Mouse (Mus musculus) midbrain, embryonic 15.5 days (tissue): ENCODE measurements at regions not wholly inside any gene's neighbourhood (a gene's known extent, or its start where the extent isn't known, plus 50 kb on each side); places are given as distances from the start of the nearest gene placed in this dataset.

Source experiments
- ATAC-seq: fragments of 200-750 bp; cut with Nextera tagmentation; replicated peaks from 2 replicates; pipeline ENCODE4 v1.8.0; 2017; ENCODE audit warnings: moderate TSS enrichment
- H3K27ac ChIP-seq: fragments of 300-500 bp; sonication (generic); 2 replicates; pipeline ENCODE4 v1.5.1; 2015; ENCODE audit warnings: mild to moderate bottlenecking, inconsistent platforms
- H3K27me3 ChIP-seq: fragments of 300-500 bp; sonication (generic); replicated peaks from 2 replicates; pipeline ENCODE4 v1.6.1; 2015; ENCODE audit warnings: inconsistent platforms
- H3K36me3 ChIP-seq: fragments of 300-500 bp; sonication (generic); replicated peaks from 2 replicates; pipeline ENCODE4 v1.6.1; 2015; ENCODE audit warnings: inconsistent platforms
- H3K4me1 ChIP-seq: fragments of 300-500 bp; sonication (generic); 2 replicates; pipeline ENCODE4 v1.6.1; 2015; ENCODE audit warnings: inconsistent platforms
- H3K4me2 ChIP-seq: fragments of 300-500 bp; sonication (generic); 2 replicates; pipeline ENCODE4 v1.6.1; 2015; ENCODE audit warnings: inconsistent platforms, mild to moderate bottlenecking, moderate library complexity
- H3K4me3 ChIP-seq: fragments of 300-500 bp; sonication (generic); 2 replicates; pipeline ENCODE4 v1.5.1; 2015; ENCODE audit warnings: mild to moderate bottlenecking, inconsistent platforms
- H3K9ac ChIP-seq: fragments of 300-500 bp; sonication (generic); 2 replicates; pipeline ENCODE4 v1.6.1; 2015; ENCODE audit warnings: mild to moderate bottlenecking, inconsistent platforms
- H3K9me3 ChIP-seq: fragments of 300-500 bp; sonication (generic); 2 replicates; pipeline ENCODE4 v1.6.1; 2016; ENCODE audit warnings: inconsistent platforms
- WGBS: fragments of 180-500 bp; shearing (Covaris S2); methylation state at CpG from one replicate; pipeline ENCODE4 v1.1.7; 2015; ENCODE audit warnings: mixed read lengths; 5-methylcytosine and 5-hydroxymethylcytosine counted together

DNA sequence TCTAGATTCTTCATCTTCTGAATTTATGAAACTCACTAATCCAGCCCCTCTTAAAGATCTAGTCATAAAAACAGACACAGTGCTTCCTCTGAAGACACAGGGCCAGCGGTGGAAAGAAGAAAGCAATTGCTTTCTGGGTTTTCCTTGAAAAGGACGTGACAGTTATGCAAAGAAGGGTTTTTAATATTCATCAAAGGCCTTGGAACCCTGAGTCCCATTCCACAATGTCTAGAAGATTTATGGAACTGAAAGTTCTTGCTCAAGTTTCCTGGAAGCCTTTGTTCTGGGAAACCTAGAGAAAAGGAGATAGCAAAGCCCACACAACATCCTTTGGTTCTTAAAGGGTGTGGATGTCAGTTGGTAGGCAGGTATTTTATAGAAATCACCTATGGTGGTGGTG lies 346.0 kb downstream of the Gm45692 start:
- Histone ChIP-seq H3K4me3 (no peak overlapping the region), H3K4me2 (no peak overlapping the region), H3K27me3 (no peaks in the 10 kb centered on the region), H3K9me3 (no peaks in the 10 kb centered on the region), H3K27ac (no peak overlapping the region), H3K4me1 (peaks cover 2% of the 10 kb centered on the region; the same call in 1 of the 2 replicates), H3K9ac (no peak overlapping the region), H3K36me3 (no peaks in the 10 kb centered on the region)
- no peak for ATAC-seq
- WGBS = 71% methylated on average over 2 of the region's 2 CpGs

DNA sequence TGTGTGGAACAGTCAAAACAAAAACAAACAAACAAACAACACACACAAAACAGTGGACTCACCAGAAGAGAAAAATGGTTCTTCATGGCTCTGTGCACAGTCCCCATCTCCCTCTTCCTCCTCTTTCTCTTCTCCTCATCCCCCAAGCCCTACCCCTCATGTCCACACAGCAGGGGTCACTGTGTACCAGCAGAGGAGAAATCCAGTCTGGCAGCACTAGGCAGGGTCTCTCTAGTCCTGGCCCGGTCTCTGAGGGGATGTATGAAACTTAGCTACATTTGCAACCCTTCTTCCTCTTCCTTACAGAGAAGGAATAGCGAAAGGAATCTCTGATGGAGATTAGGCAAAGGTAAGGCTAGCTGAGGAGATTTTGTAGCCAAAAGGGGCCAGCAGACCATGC lies 349.1 kb downstream of the Gm45692 start:
- no peaks in the 10 kb centered on the region for H3K9me3 ChIP-seq
- peaks cover 12% of the 10 kb centered on the region for H3K4me1 ChIP-seq
- H3K4me3 ChIP-seq = no peak overlapping the region
- no peak overlapping the region for H3K4me2 ChIP-seq
- no peaks in the 10 kb centered on the region for H3K27me3 ChIP-seq
- ATAC-seq = no peak
- no peaks in the 10 kb centered on the region for H3K36me3 ChIP-seq
- 86% methylated on average over 2 of the region's 2 CpGs for WGBS
- H3K27ac ChIP-seq = no peak overlapping the region
- H3K9ac ChIP-seq = no peak overlapping the region

DNA sequence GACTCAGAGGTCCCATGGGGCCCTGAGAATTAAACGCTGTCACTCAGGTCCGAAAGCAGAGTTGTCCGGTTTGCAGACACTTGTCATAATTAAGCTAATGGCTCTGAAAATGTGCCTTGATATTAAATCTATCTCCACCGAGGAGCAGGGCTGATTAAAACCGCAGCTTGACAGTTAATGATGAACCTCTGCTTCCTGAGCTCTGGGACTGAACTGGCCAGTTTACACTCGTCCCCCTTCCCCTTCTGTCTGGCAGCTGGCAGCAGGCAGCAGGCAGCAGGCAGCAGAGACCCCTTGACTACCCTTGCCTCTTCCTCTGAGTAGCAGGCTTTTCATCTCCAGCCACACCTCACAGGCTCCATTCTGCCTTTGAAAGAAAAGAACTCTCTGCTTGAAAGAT lies 350.4 kb downstream of the Gm45692 start:
- H3K27ac ChIP-seq = no peak overlapping the region
- no peak for ATAC-seq
- H3K4me1 ChIP-seq = peaks cover 12% of the 10 kb centered on the region
- no peaks in the 10 kb centered on the region for H3K36me3 ChIP-seq
- H3K9ac ChIP-seq = no peak overlapping the region
- no peak overlapping the region for H3K4me3 ChIP-seq
- H3K4me2 ChIP-seq = no peak overlapping the region
- no peaks in the 10 kb centered on the region for H3K27me3 ChIP-seq
- no peaks in the 10 kb centered on the region for H3K9me3 ChIP-seq
- 34% methylated on average over 6 of the region's 6 CpGs for WGBS

DNA sequence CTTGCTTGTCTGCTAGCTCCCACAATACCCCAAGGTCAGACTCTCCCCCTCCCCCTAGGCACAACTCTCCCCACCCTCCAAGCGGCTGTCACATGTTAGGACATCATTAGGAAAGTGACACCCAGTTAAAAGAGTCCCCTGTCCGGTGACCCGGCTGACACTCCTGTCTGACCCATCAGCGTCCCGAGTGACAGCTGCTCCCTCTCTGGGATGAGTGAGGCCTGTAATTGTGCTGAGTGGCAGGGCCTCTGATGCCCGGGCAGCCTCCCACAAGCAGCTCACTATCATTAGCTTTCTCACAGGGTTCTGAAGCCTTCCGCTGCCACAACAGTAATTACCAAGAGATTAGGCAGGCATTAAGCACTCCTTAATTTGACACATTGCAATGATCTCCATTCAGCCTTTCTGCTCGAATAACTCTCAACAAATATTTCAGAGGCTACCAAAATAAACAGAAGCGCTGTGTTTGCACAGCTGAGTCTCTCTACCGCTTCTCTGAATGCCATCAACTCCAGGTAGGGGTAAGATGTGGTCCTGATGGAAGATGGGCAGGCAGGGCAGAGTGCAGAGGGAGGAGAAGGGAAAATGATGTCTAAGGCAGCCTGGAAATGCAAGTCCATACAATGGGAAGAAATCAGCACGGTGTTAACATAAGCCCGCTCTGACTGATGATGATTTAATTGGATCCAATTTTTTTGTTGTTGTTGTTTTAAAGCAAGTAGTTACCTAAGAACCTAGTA lies 352.6 kb downstream of the Gm45692 start:
- Histone ChIP-seq H3K4me3 (no peak overlapping the region), H3K9ac (no peak overlapping the region), H3K27me3 (no peaks in the 10 kb centered on the region), H3K4me2 (no peak overlapping the region), H3K9me3 (no peaks in the 10 kb centered on the region), H3K36me3 (no peaks in the 10 kb centered on the region), H3K4me1 (peaks cover 12% of the 10 kb centered on the region), H3K27ac (0 out of 2 replicates have a peak overlapping the region, but pooled peaks have one; percentile 59)
- peak; percentile 79; the same call in 1 of the 2 replicates for ATAC-seq
- 13% methylated on average over 12 of the region's 12 CpGs for WGBS

DNA sequence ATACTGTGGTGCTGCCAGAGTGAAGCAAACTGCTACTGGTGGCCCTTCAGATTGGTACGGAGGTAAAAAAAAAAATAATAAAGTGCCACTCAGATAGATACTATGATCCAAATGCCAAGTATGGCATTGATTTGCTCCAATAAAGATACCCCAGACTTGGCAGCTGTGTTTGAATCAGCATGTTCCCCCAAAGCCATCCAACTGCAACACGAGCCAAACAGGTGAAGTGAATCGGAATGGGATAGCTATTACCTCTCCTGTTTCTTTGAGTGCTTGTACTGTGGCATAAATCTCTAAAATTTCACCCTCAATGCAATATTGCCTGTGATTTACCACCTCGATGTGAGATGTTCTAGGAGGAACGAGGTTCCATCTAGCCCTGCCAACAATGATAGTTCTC lies 365.4 kb downstream of the Gm45692 start:
- Histone ChIP-seq H3K27me3 (no peaks in the 10 kb centered on the region), H3K27ac (no peak overlapping the region), H3K4me1 (no peaks in the 10 kb centered on the region), H3K9ac (no peak overlapping the region), H3K4me3 (no peak overlapping the region), H3K4me2 (no peak overlapping the region), H3K36me3 (no peaks in the 10 kb centered on the region), H3K9me3 (no peaks in the 10 kb centered on the region)
- no peak for ATAC-seq
- WGBS = 92% methylated on average over 5 of the region's 5 CpGs

DNA sequence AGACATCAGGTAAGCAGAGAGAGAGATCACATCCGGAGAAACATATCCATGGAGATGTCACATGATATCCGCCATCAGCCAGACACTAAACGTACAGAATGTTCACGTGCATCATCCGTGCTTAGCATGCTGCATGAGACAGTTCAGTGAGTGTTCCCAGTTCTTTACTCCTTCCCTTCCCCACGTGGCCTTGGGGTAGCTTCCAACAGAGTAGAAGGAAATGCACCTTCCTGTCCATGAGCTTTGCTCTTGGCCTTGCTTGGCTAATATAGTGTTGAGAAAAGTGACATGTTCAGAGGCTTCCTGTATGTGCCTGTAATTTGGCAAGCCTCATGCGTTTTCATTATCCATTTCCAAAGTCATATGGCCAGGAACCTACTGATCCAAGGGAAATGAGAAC lies 368.5 kb downstream of the Gm45692 start:
- Histone ChIP-seq H3K4me2 (no peak overlapping the region), H3K9ac (no peak overlapping the region), H3K9me3 (no peaks in the 10 kb centered on the region), H3K4me3 (no peak overlapping the region), H3K4me1 (no peaks in the 10 kb centered on the region), H3K27me3 (no peaks in the 10 kb centered on the region), H3K36me3 (no peaks in the 10 kb centered on the region), H3K27ac (no peak overlapping the region)
- no peak for ATAC-seq
- 89% methylated on average over 7 of the region's 7 CpGs for WGBS

DNA sequence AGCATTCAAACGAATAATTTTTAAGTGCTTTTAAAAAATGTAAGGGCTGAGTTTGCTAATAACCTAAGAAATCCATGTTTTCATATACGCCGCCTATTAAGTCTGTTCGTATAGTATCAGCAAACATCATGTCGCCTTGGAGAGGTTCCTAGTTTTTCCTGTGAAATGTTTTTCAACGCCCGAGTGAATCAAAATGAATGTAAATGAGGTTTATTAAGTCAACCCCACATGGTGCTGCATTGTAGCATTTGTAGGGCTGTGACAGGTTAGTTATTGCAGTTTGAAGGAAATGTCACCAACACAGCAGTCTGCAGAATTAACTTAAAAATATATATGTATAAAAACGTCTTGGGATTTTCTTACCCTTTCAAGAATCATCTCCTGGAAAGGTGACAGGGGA lies 369.3 kb downstream of the Gm45692 start:
- H3K4me2 ChIP-seq = no peak overlapping the region
- H3K4me1 ChIP-seq = no peaks in the 10 kb centered on the region
- 53% methylated on average over 8 of the region's 8 CpGs for WGBS
- no peak overlapping the region for H3K4me3 ChIP-seq
- H3K9ac ChIP-seq = no peak overlapping the region
- H3K27ac ChIP-seq = no peak overlapping the region
- H3K9me3 ChIP-seq = no peaks in the 10 kb centered on the region
- no peaks in the 10 kb centered on the region for H3K27me3 ChIP-seq
- no peaks in the 10 kb centered on the region for H3K36me3 ChIP-seq
- no peak for ATAC-seq

DNA sequence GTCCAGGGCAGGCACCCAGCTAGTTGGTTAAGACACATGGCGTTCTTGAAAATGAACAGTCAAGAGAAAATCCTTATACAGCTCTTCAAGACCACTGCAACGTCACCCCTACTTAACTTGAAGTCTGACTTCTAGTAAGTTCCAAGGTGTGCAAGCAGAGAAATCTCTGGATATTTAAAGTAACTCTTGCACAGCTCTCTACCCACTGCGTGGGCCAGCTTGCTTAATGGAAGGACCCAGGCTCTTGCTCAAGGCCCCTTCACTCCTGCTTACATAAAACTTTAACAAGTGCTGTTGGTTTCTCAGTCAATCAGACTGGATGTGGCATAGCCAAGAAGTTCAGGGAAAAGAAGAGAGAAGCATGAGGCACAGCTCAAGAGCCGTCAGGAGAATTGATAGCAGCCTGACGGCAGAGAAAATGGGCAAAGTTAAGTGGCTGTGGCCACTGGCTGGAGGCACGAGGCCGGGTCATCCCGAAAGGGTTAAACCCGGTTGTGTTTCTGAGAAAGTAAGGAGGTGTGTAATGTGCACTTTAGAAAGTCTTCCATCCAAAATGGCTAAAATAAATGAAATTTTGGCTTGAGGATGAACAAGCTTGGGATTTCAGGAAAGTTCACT lies 382.0 kb downstream of the Gm45692 start:
- no peaks in the 10 kb centered on the region for H3K36me3 ChIP-seq
- no peak overlapping the region for H3K9ac ChIP-seq
- no peaks in the 10 kb centered on the region for H3K4me1 ChIP-seq
- H3K4me3 ChIP-seq = no peak overlapping the region
- no peaks in the 10 kb centered on the region for H3K9me3 ChIP-seq
- no peaks in the 10 kb centered on the region for H3K27me3 ChIP-seq
- 91% methylated on average over 9 of the region's 9 CpGs for WGBS
- H3K27ac ChIP-seq = no peak overlapping the region
- ATAC-seq = no peak
- no peak overlapping the region for H3K4me2 ChIP-seq

DNA sequence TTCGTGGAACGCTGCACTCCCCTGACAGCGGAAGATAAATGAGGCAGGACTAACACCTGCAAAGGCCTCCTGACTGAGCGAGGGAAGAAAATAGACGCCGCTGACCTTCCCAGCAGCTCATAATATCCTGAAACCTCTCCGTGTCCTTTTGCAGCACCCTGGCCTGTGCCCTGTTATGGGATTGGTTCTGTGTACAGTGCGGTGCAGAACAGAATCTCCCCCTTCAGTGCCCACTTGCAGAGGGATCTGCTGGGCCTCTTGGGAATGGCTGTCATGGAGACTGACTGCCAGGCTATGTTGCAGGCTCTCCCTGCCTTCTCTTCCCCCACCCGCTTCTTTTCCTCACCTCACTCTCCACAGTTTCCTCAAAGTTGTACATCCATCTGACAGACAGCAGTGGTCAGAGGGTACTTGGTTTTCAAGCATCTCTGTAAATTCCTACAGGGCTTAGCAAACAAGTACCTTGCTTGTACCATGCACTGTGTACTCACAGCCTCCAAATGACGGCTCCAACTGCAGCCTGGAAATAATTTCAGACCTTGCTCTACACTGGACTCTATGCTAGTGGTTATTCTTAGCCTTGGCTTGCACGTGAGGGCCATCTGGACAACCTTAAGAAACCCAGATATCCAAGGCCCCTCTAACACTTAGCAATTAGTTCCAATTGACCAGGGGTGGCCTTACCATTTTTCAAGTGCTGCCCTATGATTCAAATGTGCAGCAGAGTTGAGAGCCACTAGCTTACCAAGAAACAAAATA lies 382.7 kb downstream of the Gm45692 start:
- WGBS = 78% methylated on average over 11 of the region's 11 CpGs

DNA sequence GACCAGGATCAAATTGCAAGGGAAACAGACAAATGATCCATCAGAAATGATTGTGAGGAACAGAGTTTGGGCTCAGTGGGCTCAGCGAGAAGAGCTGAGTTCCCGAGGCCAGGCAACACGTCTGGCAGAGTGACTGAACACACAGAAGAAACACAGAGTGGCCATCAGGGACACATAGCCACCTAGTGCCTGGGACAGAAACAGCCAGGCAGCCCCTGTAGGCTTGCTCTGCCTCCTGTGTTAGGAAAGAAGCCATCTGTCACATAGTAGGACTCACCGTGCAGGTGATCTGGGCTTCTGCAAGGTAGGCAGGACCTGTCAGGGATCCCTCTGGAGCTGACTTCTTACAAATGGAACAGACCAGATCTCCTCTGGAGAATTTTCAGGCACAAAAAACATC lies 383.4 kb downstream of the Gm45692 start:
- Histone ChIP-seq H3K9me3 (no peaks in the 10 kb centered on the region), H3K36me3 (no peaks in the 10 kb centered on the region), H3K4me3 (no peak overlapping the region), H3K27ac (no peak overlapping the region), H3K27me3 (no peaks in the 10 kb centered on the region), H3K4me1 (no peaks in the 10 kb centered on the region), H3K9ac (no peak overlapping the region), H3K4me2 (no peak overlapping the region)
- 72% methylated on average over 4 of the region's 4 CpGs for WGBS
- no peak for ATAC-seq

More for the DNA sequence above, 382.7 kb downstream of the Gm45692 start:
- ATAC-seq = no peak
- no peak overlapping the region for H3K4me3 ChIP-seq
- no peak overlapping the region for H3K27ac ChIP-seq
- H3K4me2 ChIP-seq = no peak overlapping the region
- no peaks in the 10 kb centered on the region for H3K36me3 ChIP-seq
- H3K27me3 ChIP-seq = no peaks in the 10 kb centered on the region
- H3K9ac ChIP-seq = no peak overlapping the region
- no peaks in the 10 kb centered on the region for H3K4me1 ChIP-seq
- no peaks in the 10 kb centered on the region for H3K9me3 ChIP-seq

DNA sequence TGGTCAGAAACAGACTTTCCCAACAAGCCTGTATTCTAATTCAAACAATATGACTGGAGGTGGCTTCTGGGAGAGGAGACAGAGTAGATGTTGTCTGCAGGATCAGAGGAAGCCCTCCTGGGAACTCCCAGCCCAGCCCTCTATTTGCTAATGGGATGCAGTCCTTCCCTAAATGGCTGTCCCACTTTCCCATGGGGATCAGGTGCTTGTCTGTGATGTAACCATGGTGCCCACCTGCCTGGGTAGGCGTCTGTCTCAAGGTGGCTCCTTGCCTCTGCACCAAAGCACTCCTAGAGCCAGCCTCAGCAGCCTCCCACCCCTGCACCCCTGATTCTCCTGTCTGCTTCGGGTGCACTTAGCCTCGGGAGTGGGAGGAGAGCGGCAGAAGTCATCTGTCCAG lies 384.6 kb downstream of the Gm45692 start:
- 56% methylated on average over 4 of the region's 4 CpGs for WGBS
- H3K27me3 ChIP-seq = no peaks in the 10 kb centered on the region
- no peak for ATAC-seq
- no peak overlapping the region for H3K27ac ChIP-seq
- H3K9me3 ChIP-seq = no peaks in the 10 kb centered on the region
- H3K9ac ChIP-seq = no peak overlapping the region
- H3K4me1 ChIP-seq = no peaks in the 10 kb centered on the region
- H3K4me3 ChIP-seq = no peak overlapping the region
- no peaks in the 10 kb centered on the region for H3K36me3 ChIP-seq
- no peak overlapping the region for H3K4me2 ChIP-seq

DNA sequence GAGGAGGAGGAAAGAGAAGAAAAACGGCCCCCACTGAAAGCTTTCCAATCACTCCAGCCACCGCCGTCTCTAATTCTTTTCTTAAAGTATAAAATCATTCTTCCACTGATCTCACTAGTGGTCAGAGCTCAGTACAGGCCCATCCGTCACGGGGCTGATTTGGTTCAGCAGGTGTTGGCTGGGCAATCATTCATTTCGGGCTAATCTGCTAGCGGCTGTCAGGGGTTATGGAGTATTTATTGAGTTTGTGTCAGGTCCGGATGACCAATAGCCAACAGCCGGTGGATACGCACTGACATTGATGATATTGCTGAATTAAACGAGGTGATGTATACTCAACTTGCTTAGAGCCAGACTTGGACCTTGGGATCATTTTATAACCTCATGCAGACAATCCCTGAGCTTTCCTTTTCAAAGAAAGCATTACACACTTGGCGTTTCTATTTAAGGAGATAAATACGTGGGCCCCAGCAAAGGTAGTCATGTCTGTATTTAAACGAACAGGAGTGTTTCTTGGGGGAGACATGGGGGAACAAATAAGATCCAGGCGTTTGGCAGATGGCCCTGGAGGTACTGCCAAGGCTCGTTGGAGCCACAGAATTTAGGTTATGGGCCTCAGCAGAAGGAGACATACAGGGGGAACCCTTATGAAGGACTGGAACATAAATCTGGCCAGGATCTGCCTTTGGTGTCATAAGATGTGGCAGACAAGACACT lies 385.1 kb downstream of the Gm45692 start:
- Histone ChIP-seq H3K36me3 (no peaks in the 10 kb centered on the region), H3K9me3 (no peaks in the 10 kb centered on the region), H3K27me3 (no peaks in the 10 kb centered on the region), H3K27ac (no peak overlapping the region), H3K9ac (no peak overlapping the region), H3K4me2 (no peak overlapping the region), H3K4me3 (no peak overlapping the region), H3K4me1 (no peaks in the 10 kb centered on the region)
- no peak for ATAC-seq
- 68% methylated on average over 16 of the region's 16 CpGs for WGBS
